Mouse (Mus musculus): Measurements from ENCODE around the gene Dad1. TPM values are rescaled to one million over a fixed set of nuclear protein-coding genes. Genes with fewer than 3 reads are reported as not detected.

Dad1 gene
- polyA plus RNA-seq, 1 experiment = 830 TPM

DNA sequence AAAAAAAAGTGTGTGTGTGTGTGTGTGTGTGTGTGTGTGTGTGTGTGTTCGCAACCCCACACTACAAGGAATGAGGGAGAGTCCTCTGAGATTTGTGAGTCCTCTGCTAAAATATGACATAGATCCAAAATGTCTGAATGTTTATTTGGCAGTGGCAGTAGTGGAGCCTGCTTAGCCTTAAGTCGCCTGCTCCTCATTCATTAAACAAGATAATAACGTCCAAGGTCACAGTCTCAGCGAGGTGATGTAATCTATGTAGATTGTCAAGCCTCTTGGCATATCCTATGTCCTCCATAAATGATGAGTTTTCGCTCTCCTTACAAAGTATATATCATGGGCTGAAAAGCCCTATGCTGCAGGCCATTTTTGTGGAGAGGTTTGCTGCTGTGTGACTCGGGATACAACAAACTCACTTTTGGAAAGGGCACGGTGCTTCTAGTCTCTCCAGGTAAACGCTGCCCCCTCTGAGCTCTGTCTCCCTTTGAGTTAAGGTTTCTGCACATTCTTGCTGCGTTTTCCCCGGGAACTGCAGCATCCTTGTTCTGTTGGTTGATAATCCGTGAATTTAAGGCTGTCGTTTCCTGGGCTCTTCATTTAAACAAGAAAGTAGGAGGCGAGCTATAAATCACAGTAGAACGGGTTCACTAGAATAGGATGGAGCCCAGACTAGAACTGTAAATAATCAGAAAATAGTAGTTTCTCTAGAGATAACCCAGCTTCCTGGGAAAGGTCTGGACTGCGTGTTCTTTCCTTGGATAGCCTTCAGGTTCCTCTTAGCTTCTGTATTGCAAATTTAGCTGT, 47.0 kb downstream of the Dad1 start:
- no peak for DNase-seq (ENCODE audit: low read depth)

DNA sequence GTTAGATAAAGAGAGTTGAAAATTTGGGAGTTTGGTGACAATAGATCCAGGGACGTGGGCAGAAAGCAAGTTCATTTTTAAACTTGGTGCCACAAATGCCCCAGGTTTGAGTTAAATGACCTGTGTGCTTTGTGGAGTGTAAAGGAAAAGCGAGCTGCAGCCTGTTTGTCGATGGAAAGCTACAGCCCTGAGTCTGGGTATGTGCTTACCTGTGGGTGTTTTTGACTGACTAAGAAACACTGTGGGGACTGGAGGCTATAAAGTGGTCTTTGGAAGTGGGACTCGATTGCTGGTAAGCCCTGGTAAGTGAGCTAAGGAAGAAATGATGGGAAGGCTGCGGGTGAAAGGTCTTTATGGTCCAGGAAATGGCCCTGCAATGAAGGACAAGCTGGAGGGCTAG, 47.6 kb downstream of the Dad1 start:
- no peak for DNase-seq (ENCODE audit: low read depth)

DNA sequence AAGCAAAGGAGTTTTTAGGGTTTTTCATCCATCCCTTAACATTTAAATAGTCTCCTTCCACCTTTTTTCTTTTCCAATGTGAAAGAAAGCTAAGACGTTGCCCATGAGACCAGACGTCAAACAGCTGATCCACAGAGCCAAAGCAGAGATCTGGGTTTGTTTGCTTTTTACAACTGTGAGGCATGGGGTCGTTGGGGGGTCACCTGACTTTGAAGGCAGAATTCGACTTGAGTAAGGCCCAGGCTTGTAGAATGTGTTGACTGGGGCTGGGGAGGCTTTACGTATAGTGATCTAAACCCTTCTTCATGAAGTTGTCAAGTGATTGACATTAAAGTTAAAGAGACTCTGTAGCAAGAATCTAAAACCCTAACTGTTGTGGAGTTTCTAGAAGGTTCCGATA, 48.0 kb downstream of the Dad1 start:
- no peak for DNase-seq (ENCODE audit: low read depth)

DNA sequence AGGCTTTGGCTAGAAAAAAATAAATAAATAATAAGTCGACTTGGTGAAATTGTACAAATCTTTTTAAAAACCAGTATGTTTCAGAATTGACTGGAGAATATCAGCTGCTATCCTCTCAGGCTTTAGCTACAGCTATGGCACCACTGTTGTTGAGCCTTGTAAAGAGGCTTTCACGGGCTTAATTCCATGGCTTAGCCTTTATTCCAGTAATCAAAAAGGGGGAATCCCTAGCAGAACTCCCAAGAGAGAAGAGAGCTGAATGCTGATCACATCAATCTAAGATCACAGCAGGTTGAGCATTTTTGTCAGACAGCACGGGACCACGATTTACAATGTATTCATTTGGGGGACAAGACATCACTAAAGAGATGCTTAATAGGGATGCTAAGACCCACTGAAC, 49.1 kb downstream of the Dad1 start:
- DNase-seq (ENCODE audit: low read depth) = no peak

GRCm38 (mm10) chr14:54204311-54204710, 49.6 kb downstream of the Dad1 start:
- no peak for DNase-seq (ENCODE audit: low read depth)

DNA sequence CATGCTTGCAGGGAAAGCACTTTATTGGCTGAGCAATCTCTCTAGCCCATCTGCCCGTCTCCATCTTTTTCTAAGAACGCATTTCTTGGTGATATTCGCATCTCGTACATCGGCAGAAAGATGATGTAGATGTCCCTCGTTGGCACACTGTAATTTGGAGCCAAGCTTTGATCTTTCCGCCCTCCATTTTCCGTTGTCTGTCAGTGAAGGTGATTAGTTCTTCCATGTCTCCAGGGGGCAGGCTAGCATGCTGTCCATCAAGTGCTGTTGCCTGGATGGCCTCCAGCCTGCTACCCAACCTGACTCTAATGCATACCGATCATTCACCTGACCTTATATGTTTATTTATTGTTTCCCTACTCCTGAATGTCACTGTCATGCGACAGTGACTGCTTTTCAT, 50.1 kb downstream of the Dad1 start:
- DNase-seq (ENCODE audit: low read depth) = no peak

GRCm38 (mm10) chr14:54203207-54203606, 50.7 kb downstream of the Dad1 start:
- DNase-seq (ENCODE audit: low read depth) = no peak

GRCm38 (mm10) chr14:54200363-54200762, 53.5 kb downstream of the Dad1 start:
- no peak for DNase-seq (ENCODE audit: low read depth)

DNA sequence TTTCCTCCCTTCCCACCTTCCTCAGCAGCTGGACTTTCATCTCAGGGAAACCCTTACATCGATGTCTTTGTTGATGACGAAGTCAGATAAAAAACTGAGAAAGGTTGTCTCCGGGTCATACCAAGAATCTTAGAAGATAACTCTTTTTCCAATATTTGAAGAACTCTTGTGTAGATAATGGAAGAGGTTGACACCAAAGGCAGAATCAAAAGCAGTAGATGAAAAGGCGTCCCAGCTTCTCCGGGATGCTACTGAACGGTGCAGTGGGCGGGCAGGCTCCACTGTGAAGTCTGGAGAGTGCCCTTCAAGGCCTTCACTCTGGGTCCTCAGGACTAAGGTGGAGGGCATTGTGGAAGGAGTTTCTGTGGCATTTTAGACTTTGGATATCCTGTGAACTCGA, 54.2 kb downstream of the Dad1 start:
- no peak for DNase-seq (ENCODE audit: low read depth)

- DNase-seq (ENCODE audit: low read depth) = no peak
Measured at GRCm38 (mm10) chr14:54197740-54198139, 56.2 kb downstream of the Dad1 start.

DNA sequence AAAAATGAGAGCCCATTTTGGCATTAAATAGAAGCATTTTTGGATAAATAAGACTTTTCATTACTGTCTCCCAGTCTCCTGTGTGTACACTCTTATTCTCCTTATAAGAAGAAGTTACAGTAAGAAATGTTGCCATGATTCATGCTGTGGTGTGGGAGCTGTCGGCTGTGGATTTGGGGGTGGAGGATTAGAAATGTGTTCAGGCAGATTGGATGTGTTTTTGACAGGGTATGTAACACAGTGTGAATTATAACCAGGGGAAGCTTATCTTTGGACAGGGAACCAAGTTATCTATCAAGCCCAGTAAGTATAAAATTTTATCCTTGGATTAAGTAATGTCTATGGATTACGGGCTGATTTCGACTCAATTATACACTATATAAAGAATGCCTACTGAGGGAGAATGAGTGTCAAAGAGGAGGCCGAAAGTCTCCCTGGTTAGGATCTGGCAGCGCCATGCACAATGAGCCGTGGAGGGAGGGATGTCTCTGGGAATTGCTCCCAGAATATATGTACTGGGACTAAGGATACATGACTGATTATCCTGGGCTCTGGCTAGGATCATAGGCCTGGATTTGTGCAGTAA, 58.0 kb downstream of the Dad1 start:
- no peak for DNase-seq (ENCODE audit: low read depth)

DNA sequence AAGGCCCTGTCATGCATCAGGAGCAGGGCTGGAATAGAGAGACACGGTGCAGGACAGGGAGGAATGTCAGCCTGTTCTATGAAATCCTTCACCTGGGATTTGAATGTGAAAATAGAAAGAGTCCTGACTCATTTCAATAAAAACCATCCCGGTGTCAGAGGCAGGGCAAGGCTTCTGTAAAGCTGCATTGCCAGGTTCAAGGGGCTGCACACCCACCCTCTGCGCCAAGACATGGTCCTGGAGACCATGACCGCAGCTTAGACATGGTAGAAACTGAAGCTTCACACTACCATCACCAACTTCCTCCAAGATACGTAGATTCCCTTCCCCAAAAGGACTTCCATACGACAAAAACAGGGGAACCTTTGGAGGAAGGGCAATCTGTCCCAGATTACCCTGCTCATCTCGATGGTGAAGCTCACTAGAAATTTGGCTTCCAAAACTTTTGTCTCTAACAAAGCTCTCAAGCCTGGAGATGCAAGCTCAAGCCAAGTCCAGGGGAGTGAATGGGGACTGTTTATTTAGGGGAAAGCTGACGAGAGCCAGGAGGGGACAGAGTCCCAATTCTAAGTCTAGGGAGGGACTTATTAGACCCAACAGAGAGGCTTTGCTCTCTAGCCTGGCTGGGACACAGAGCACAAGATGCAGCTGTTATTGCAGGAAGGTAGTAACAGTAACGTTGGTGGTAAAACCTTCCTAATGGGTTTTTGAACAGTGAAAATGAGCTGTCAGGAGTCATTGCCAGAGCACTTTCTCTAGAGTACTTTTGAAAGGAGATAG, 60.4 kb downstream of the Dad1 start:
- no peak for DNase-seq (ENCODE audit: low read depth)

- no peak for DNase-seq (ENCODE audit: low read depth)
Measured at GRCm38 (mm10) chr14:54192462-54192847, 61.4 kb downstream of the Dad1 start.

GRCm38 (mm10) chr14:54191594-54192461, 62.1 kb downstream of the Dad1 start:
- DNase-seq (ENCODE audit: low read depth) = no peak

- no peak for DNase-seq (ENCODE audit: low read depth)
Measured at GRCm38 (mm10) chr14:54191026-54191390, 62.9 kb downstream of the Dad1 start.

GRCm38 (mm10) chr14:54190305-54191025, 63.4 kb downstream of the Dad1 start:
- DNase-seq (ENCODE audit: low read depth) = no peak

DNA sequence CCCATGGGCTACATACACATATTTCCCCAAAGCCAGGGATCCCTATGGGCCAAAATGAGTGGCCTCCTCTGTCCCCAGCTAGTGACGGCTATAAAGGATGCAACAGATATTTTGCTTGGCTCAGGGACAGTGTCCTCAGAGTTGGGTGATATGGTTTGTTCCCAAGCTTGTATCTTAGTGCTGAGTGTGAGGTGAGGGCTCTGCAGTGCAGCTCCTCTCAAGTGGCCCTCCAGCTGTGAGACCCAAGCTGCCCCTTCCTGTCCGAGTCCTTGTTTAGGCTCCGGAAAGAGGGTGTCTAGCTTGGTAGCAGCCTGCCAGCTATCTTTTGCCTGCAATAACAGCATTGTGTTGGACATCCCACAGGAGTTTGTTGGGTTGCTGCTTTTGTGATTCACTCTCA, 64.6 kb downstream of the Dad1 start:
- DNase-seq (ENCODE audit: low read depth) = no peak

DNA sequence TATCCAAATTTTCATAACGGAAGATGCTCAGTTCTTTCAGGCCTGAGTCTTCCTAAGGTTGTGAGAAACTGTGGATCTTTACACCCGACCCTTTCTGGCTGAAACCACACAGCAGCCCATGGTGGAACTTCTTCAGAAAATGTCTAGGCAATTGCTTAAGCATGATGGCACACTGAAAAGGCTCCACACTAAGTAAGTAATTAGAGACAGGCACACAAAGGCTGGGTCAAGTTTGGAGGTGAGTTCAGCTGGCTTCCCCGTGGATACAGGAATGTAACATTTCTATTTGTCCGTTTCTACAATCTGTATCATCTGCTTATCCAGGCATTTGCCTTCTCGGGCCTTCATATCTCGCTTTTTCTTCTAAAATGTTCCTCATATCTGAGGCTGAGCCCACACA, 66.7 kb downstream of the Dad1 start:
- DNase-seq (ENCODE audit: low read depth) = no peak
